Mouse (Mus musculus): Measurements from ENCODE around the gene Anapc15.

Gene Anapc15

GRCm38 (mm10) chr7:101847934-101848333 is 15.6 kb upstream of the Anapc15 start:
- no peak for DNase-seq (ENCODE audit: extremely low read depth, low read depth, low spot score)

- DNase-seq (ENCODE audit: extremely low read depth, low read depth, low spot score): no peak
Measured at GRCm38 (mm10) chr7:101851689-101852088, 11.8 kb upstream of the Anapc15 start.

- no peak for DNase-seq (ENCODE audit: extremely low read depth, low read depth, low spot score)
Measured at GRCm38 (mm10) chr7:101852846-101853245, 10.7 kb upstream of the Anapc15 start.

GRCm38 (mm10) chr7:101853816-101854215 is 9.7 kb upstream of the Anapc15 start:
- DNase-seq (ENCODE audit: extremely low read depth, low read depth, low spot score): no peak

- no peak for DNase-seq (ENCODE audit: extremely low read depth, low read depth, low spot score)
Measured at GRCm38 (mm10) chr7:101857094-101857493, 6.4 kb upstream of the Anapc15 start, which contains the start of gene Folr2. TSS of gene Folr2 (minus strand) at chr7:101857194.

- DNase-seq (ENCODE audit: extremely low read depth, low read depth, low spot score): no peak
Measured at GRCm38 (mm10) chr7:101858362-101858761, 5.2 kb upstream of the Anapc15 start.

- no peak for DNase-seq (ENCODE audit: extremely low read depth, low read depth, low spot score)
Measured at GRCm38 (mm10) chr7:101860978-101861377, 2.5 kb upstream of the Anapc15 start.

GRCm38 (mm10) chr7:101862291-101862690 is 1.2 kb upstream of the Anapc15 start:
- DNase-seq (ENCODE audit: extremely low read depth, low read depth, low spot score): no peak

GRCm38 (mm10) chr7:101866491-101867265 is 3.2 kb downstream of the Anapc15 start:
- no peak for DNase-seq (ENCODE audit: extremely low read depth, low read depth, low spot score)

GRCm38 (mm10) chr7:101867482-101867881 is 4.0 kb downstream of the Anapc15 start:
- DNase-seq (ENCODE audit: extremely low read depth, low read depth, low spot score): peak; percentile 18

GRCm38 (mm10) chr7:101868241-101869162 is 5.0 kb downstream of the Anapc15 start:
- peak; percentile 70 for DNase-seq (ENCODE audit: extremely low read depth, low read depth, low spot score)

- DNase-seq (ENCODE audit: extremely low read depth, low read depth, low spot score): no peak
Measured at GRCm38 (mm10) chr7:101869163-101869500, 5.6 kb downstream of the Anapc15 start.

- DNase-seq (ENCODE audit: extremely low read depth, low read depth, low spot score): no peak
Measured at GRCm38 (mm10) chr7:101870629-101871028, 7.1 kb downstream of the Anapc15 start, which contains the start of gene Folr1. TSS of gene Folr1 (minus strand) at chr7:101870788.

GRCm38 (mm10) chr7:101871296-101871695 is 7.8 kb downstream of the Anapc15 start:
- no peak for DNase-seq (ENCODE audit: extremely low read depth, low read depth, low spot score)

- no peak for DNase-seq (ENCODE audit: extremely low read depth, low read depth, low spot score)
Measured at GRCm38 (mm10) chr7:101875978-101876377, 12.5 kb downstream of the Anapc15 start.

GRCm38 (mm10) chr7:101880855-101881254 is 17.3 kb downstream of the Anapc15 start:
- DNase-seq (ENCODE audit: extremely low read depth, low read depth, low spot score): no peak

GRCm38 (mm10) chr7:101882413-101883154 is 19.1 kb downstream of the Anapc15 start:
- DNase-seq (ENCODE audit: extremely low read depth, low read depth, low spot score): no peak

- no peak for DNase-seq (ENCODE audit: extremely low read depth, low read depth, low spot score)
Measured at GRCm38 (mm10) chr7:101884160-101884559, 20.6 kb downstream of the Anapc15 start.

GRCm38 (mm10) chr7:101886274-101886673 is 22.8 kb downstream of the Anapc15 start:
- no peak for DNase-seq (ENCODE audit: extremely low read depth, low read depth, low spot score)

GRCm38 (mm10) chr7:101888460-101888859 is 24.9 kb downstream of the Anapc15 start:
- no peak for DNase-seq (ENCODE audit: extremely low read depth, low read depth, low spot score)

GRCm38 (mm10) chr7:101895695-101896094 is 32.2 kb downstream of the Anapc15 start:
- no peak for DNase-seq (ENCODE audit: extremely low read depth, low read depth, low spot score)
